Mouse (Mus musculus): ENCODE results near the gene Setd5.

- TF ChIP-seq CTCF (IDR thresholded peaks at IDR 0.05; ENCODE audit: borderline replicate concordance, insufficient read depth, low read length) (no peak), POLR2A (IDR thresholded peaks at IDR 0.05; ENCODE audit: low read depth, low read length) (no peak)
These were observed 7.4 kb downstream of the Setd5 start for GRCm38 (mm10) chr6:113084590-113084989.
